Comparison of ENCODE assay signal across 7 mouse cellular contexts in the genomic region with DNA sequence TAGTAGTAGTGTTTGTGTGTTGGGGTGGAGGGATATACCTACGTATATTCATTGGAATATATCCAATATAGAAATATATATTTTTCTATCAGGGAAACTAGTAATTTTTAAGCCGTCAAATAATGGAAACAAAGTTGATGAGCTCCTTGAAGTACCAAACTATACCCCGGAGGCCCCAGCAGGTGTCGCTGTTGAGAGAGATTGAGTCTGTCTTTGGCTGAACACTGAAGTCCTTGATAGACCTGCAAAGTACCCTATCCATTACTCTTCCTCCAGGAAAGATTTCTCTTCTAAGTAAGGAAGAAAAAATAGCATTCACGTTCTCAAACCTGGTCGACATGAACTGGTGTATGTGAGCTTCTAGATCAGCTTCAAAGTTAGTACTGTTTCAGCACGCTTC. TPM values are rescaled to one million over a fixed set of nuclear protein-coding genes. Genes with fewer than 3 reads are reported as not detected.
DNase-seq lines count a peak whose midpoint lies in the region; TF ChIP-seq lines count a peak whose summit lies in the region.

No protein-coding gene starts in this region.

- dilution Hi-C loops in CH12.LX (cut with MboI; ENCODE audit: extremely low pct_ligation_motif_present, extremely low pct_unique_long_range_greater_than_20kb, low sequenced_read_pairs) = no loop called here

- H3K36me3 ChIP-seq in CH12.LX (replicated peaks in 1 of 2; ENCODE audit: control insufficient read depth in 1 of 2, insufficient read depth in 1 of 2, low read length in 1 of 2) = no peaks in the 10 kb centered on the region

- no peak for TF ChIP-seq POLR2A in CH12.LX (IDR thresholded peaks at IDR 0.05; ENCODE audit: low read depth, low read length)

- peak; percentile 74 for TF ChIP-seq RAD21 in CH12.LX (IDR thresholded peaks at IDR 0.05; ENCODE audit: low read depth, low read length)

- in situ Hi-C loops in CH12.LX (cut with MboI; ENCODE audit: low pct_ligation_motif_present, low pct_unique_long_range_greater_than_20kb, low sequenced_read_pairs) = no loop called here

- H3K4me2 ChIP-seq in CH12.LX (ENCODE audit: insufficient read depth, low read depth, poor library complexity, severe bottlenecking) = no peak overlapping the region

- no peaks in the 10 kb centered on the region for H3K4me1 ChIP-seq in CH12.LX (ENCODE audit: control insufficient read depth in 1 of 2, insufficient read depth in 2 of 2)

- H3K27ac ChIP-seq in CH12.LX (ENCODE audit: insufficient read depth, low read depth) = no peak overlapping the region
- H3K27ac ChIP-seq in layer of hippocampus, adult 2 months = no peak overlapping the region

- no peaks in the 10 kb centered on the region for H3K79me2 ChIP-seq in CH12.LX (replicated peaks; ENCODE audit: control insufficient read depth, extremely low read depth, insufficient read depth, poor library complexity, severe bottlenecking)

- H3K27me3 ChIP-seq in CH12.LX (replicated peaks) = no peaks in the 10 kb centered on the region

- DNase-seq in CH12.LX (ENCODE audit: extremely low read depth) = peak; percentile 78
- DNase-seq in NIH3T3 (ENCODE audit: low read depth) = peak; percentile 91
- peak; percentile 82 for DNase-seq in cerebellum, adult 9-10 months
- peak; percentile 31 to 49 for DNase-seq in gastrocnemius, adult 8-10 months (ENCODE audit: low spot score in 2 of 2)
- peak; percentile 70 to 80 for DNase-seq in layer of hippocampus, adult 2 months (ENCODE audit: low spot score in 2 of 2)
- peak; percentile 62 to 75 for DNase-seq in lung, postnatal 4 days
- DNase-seq in spleen, adult 18-20 months = peak; percentile 30 to 74

- peak; percentile 67 to 85 for TF ChIP-seq CTCF in CH12.LX (conservative IDR thresholded peaks at IDR 0.05 in 1 of 2, IDR thresholded peaks at IDR 0.05 in 1 of 2; ENCODE audit: low read depth in 2 of 2, low read length in 2 of 2)
- TF ChIP-seq CTCF in layer of hippocampus, adult 2 months (conservative IDR thresholded peaks at IDR 0.05) = peak; percentile 93

- H3K4me3 ChIP-seq in CH12.LX (replicated peaks in 1 of 3; ENCODE audit: low read depth in 2 of 3, low read length in 2 of 3, poor library complexity in 1 of 3) = no peak overlapping the region
- no peak overlapping the region for H3K4me3 ChIP-seq in layer of hippocampus, adult 2 months

- no peak overlapping the region for H3K9ac ChIP-seq in CH12.LX (ENCODE audit: insufficient read depth, low read depth)

- H3K9me3 ChIP-seq in CH12.LX (replicated peaks; ENCODE audit: low read length) = no peaks in the 10 kb centered on the region

- no peak for TF ChIP-seq EP300 in CH12.LX (IDR thresholded peaks at IDR 0.05; ENCODE audit: low read length)

TF ChIP-seq in CH12.LX, 34 proteins besides CTCF, POLR2A, EP300 and RAD21:
- TF ChIP-seq MAFK (IDR thresholded peaks at IDR 0.05; ENCODE audit: insufficient replicate concordance, low read length) (no peak), ZMIZ1 (IDR thresholded peaks at IDR 0.05; ENCODE audit: low read depth, low read length) (no peak), CHD1 (IDR thresholded peaks at IDR 0.05; ENCODE audit: low read depth, low read length) (no peak), SMC3 (IDR thresholded peaks at IDR 0.05; ENCODE audit: low read depth, low read length) (peak; percentile 77), JUND (conservative IDR thresholded peaks at IDR 0.05; ENCODE audit: low read depth, low read length) (no peak), TBP (conservative IDR thresholded peaks at IDR 0.05; ENCODE audit: low read depth, low read length) (no peak), NRF1 (IDR thresholded peaks at IDR 0.05; ENCODE audit: low read depth, low read length) (no peak)

RNA-seq across cellular contexts. Expression of gene Cog6, which starts 12.0 kb away (rescaled TPM):
- total RNA-seq in CH12.LX (2012; rRNA removed) (17.7 and 18.4 TPM in 2 replicates), CH12.LX (2014; rRNA removed) (25.5 and 25.8 TPM in 2 replicates)
- polyA plus RNA-seq in CH12.LX (2012; ENCODE audit: insufficient read length, low read depth) = 15.6 and 15.9 TPM in 2 replicates
- 10 to 100 TPM; 37.9 to 50.6 (median 45.6) TPM for total RNA-seq in gastrocnemius, adult 8-10 months (2022)
- total RNA-seq in layer of hippocampus, adult 2 months (2021) = 10 to 100 TPM; 37.7 to 42.4 TPM

RNA-seq across cellular contexts. Expression of gene Lhfp, which starts 12.3 kb away (rescaled TPM):
- total RNA-seq in CH12.LX (2012; rRNA removed) = not detected in 2 replicates
- total RNA-seq in CH12.LX (2014; rRNA removed) = not detected in 2 replicates
- not detected in 2 replicates for polyA plus RNA-seq in CH12.LX (2012; ENCODE audit: insufficient read length, low read depth)
- total RNA-seq in gastrocnemius, adult 8-10 months (2022) = 10 to 100 TPM in 1 of 4 experiments, 1 to 10 TPM in 3; 5.4 to 10.3 (median 7.5) TPM
- 10 to 100 TPM; 19.1 to 20.4 TPM for total RNA-seq in layer of hippocampus, adult 2 months (2021)

Comparison
In these comparisons a context has a peak if more than half of its experiments do, and no peak if none do; other contexts are left out.
1. DNase-seq: peak in every context shown above with its lines; median percentile 91 in NIH3T3; 82 in cerebellum, adult 9-10 months; 78 in CH12.LX; 75 in layer of hippocampus, adult 2 months; 68 in lung, postnatal 4 days; 52 in spleen, adult 18-20 months; 40 in gastrocnemius, adult 8-10 months.
2. RNA of gene Lhfp, which starts 12.3 kb away (total RNA-seq): 19.1 to 20.4 TPM in layer of hippocampus, adult 2 months and 5.4 to 10.3 TPM in gastrocnemius, adult 8-10 months; not detected in CH12.LX; every median in the first group is over 4 times any median in the second.